Mouse (Mus musculus) splenic B cell, adult 2 months (primary cell): Measurements from ENCODE around the gene Clmn.

ENCODE experiments used
- DNase-seq: peaks from one replicate; pipeline ENCODE4 v3.0.0-alpha.2; 2011; ENCODE audit warnings: low read depth, low spot score
- H3K27me3 ChIP-seq: 2 replicates; pipeline ENCODE4 v1.6.1; 2012; ENCODE audit warnings: mild to moderate bottlenecking, low read length, moderate library complexity, mixed read lengths; ENCODE audit not compliant: control insufficient read depth, poor library complexity, insufficient read depth, severe bottlenecking
- H3K36me3 ChIP-seq: 2 replicates; pipeline ENCODE4 v1.6.1; 2012; ENCODE audit warnings: mild to moderate bottlenecking, low read length, moderate library complexity, mixed read lengths; ENCODE audit not compliant: control insufficient read depth, poor library complexity, insufficient read depth, severe bottlenecking

Gene Clmn

GRCm38 (mm10) chr12:104864439-104865165, at the start of gene Clmn:
TSS of gene Clmn (minus strand) at chr12:104865076.
- Histone ChIP-seq H3K36me3 (no peaks in the 10 kb centered on the region), H3K27me3 (no peaks in the 10 kb centered on the region)
- DNase-seq, result peak; percentile 4

- no peak for DNase-seq
- Histone ChIP-seq H3K27me3 (no peaks in the 10 kb centered on the region), H3K36me3 (no peaks in the 10 kb centered on the region)
Observed at GRCm38 (mm10) chr12:104912990-104913389, 48.1 kb upstream of the Clmn start.

- no peak for DNase-seq
Observed at GRCm38 (mm10) chr12:104912281-104912933, 47.5 kb upstream of the Clmn start.

GRCm38 (mm10) chr12:104909750-104910149, 44.9 kb upstream of the Clmn start:
- H3K36me3 ChIP-seq, result no peaks in the 10 kb centered on the region
- no peak for DNase-seq
- no peaks in the 10 kb centered on the region for H3K27me3 ChIP-seq

More at GRCm38 (mm10) chr12:104912281-104912933, 47.5 kb upstream of the Clmn start:
- Histone ChIP-seq H3K27me3 (no peaks in the 10 kb centered on the region), H3K36me3 (no peaks in the 10 kb centered on the region)

GRCm38 (mm10) chr12:104908986-104909385, 44.1 kb upstream of the Clmn start:
- no peaks in the 10 kb centered on the region for H3K36me3 ChIP-seq
- no peak for DNase-seq

GRCm38 (mm10) chr12:104908024-104908781, 43.3 kb upstream of the Clmn start:
- H3K27me3 ChIP-seq, result no peaks in the 10 kb centered on the region
- peak; percentile 37 for DNase-seq
- H3K36me3 ChIP-seq, result no peaks in the 10 kb centered on the region

More at GRCm38 (mm10) chr12:104908986-104909385, 44.1 kb upstream of the Clmn start:
- no peaks in the 10 kb centered on the region for H3K27me3 ChIP-seq

GRCm38 (mm10) chr12:104907133-104907532, 42.3 kb upstream of the Clmn start:
- Histone ChIP-seq H3K27me3 (no peaks in the 10 kb centered on the region), H3K36me3 (no peaks in the 10 kb centered on the region)
- peak; percentile 40 for DNase-seq

GRCm38 (mm10) chr12:104904138-104904537, 39.3 kb upstream of the Clmn start:
- Histone ChIP-seq H3K36me3 (no peaks in the 10 kb centered on the region), H3K27me3 (no peaks in the 10 kb centered on the region)
- peak; percentile 64 for DNase-seq

- DNase-seq, result no peak
- Histone ChIP-seq H3K36me3 (no peaks in the 10 kb centered on the region), H3K27me3 (no peaks in the 10 kb centered on the region)
Observed at GRCm38 (mm10) chr12:104902392-104903053, 37.6 kb upstream of the Clmn start.

- no peaks in the 10 kb centered on the region for H3K36me3 ChIP-seq
- H3K27me3 ChIP-seq, result no peaks in the 10 kb centered on the region
- no peak for DNase-seq
Observed at GRCm38 (mm10) chr12:104901320-104901719, 36.4 kb upstream of the Clmn start.

- no peak for DNase-seq
- H3K36me3 ChIP-seq, result no peaks in the 10 kb centered on the region
- H3K27me3 ChIP-seq, result no peaks in the 10 kb centered on the region
Observed at GRCm38 (mm10) chr12:104899835-104900234, 35.0 kb upstream of the Clmn start.

- Histone ChIP-seq H3K36me3 (no peaks in the 10 kb centered on the region), H3K27me3 (no peaks in the 10 kb centered on the region)
- DNase-seq, result peak; percentile 11
Observed at GRCm38 (mm10) chr12:104899161-104899560, 34.3 kb upstream of the Clmn start.

GRCm38 (mm10) chr12:104898718-104899117, 33.8 kb upstream of the Clmn start:
- DNase-seq, result peak; percentile 12
- H3K36me3 ChIP-seq, result no peaks in the 10 kb centered on the region
- no peaks in the 10 kb centered on the region for H3K27me3 ChIP-seq

GRCm38 (mm10) chr12:104897051-104897618, 32.3 kb upstream of the Clmn start:
- H3K27me3 ChIP-seq, result no peaks in the 10 kb centered on the region
- no peaks in the 10 kb centered on the region for H3K36me3 ChIP-seq
- no peak for DNase-seq
